Mouse (Mus musculus) MEL (cell line): ENCODE measurements at regions not wholly inside any gene's neighbourhood (a gene's known extent, or its start where the extent isn't known, plus 50 kb on each side); places are given as distances from the start of the nearest gene placed in this dataset.

Experiments
- DNase-seq: peaks from one replicate; pipeline ENCODE4 v3.0.0; 2011; ENCODE audit warnings: low read depth, low spot score
- H3K27ac ChIP-seq: 2 replicates; pipeline ENCODE4 v1.5.1; 2012; ENCODE audit warnings: low read depth, mild to moderate bottlenecking, control low read depth, low read length, moderate library complexity; ENCODE audit not compliant: control insufficient read depth
- H3K27me3 ChIP-seq, 2 experiments: fragments of 150-350 bp in 1 of 2; sonication (generic) in 1 of 2; 2 replicates each; pipeline ENCODE4 v1.6.1; 2012; ENCODE audit warnings: low read length in 2 of 2, mild to moderate bottlenecking in 2 of 2, improper control_type of control experiment in 1 of 2, moderate library complexity in 1 of 2; ENCODE audit not compliant: insufficient read depth in 2 of 2, control insufficient read depth in 1 of 2
- H3K36me3 ChIP-seq, 2 experiments: 2 replicates each; pipeline ENCODE4 v1.6.1; 2012 to 2014; ENCODE audit warnings: low read length in 2 of 2, improper control_type of control experiment in 1 of 2, inconsistent platforms in 1 of 2, mild to moderate bottlenecking in 1 of 2; ENCODE audit not compliant: insufficient read depth in 2 of 2, control insufficient read depth in 1 of 2
- H3K4me1 ChIP-seq, 2 experiments: fragments of 150-350 bp in 1 of 2; sonication (generic) in 1 of 2; 2 replicates each; pipeline ENCODE4 v1.6.1; 2012; ENCODE audit warnings: low read length in 2 of 2, improper control_type of control experiment in 1 of 2, mild to moderate bottlenecking in 1 of 2; ENCODE audit not compliant: insufficient read depth in 2 of 2, control insufficient read depth in 1 of 2
- H3K4me3 ChIP-seq, 2 experiments: fragments of 150-350 bp in 1 of 2; sonication (generic) in 1 of 2; 2 replicates each; pipeline ENCODE4 v1.5.1; 2012; ENCODE audit warnings: low read depth in 2 of 2, low read length in 2 of 2, mild to moderate bottlenecking in 2 of 2, moderate library complexity in 2 of 2, control low read depth in 1 of 2, improper control_type of control experiment in 1 of 2; ENCODE audit not compliant: control insufficient read depth in 1 of 2, insufficient read depth in 1 of 2
- H3K79me2 ChIP-seq: 2 replicates; pipeline ENCODE4 v1.6.1; 2012; ENCODE audit warnings: mild to moderate bottlenecking, low read length, moderate library complexity; ENCODE audit not compliant: control insufficient read depth, poor library complexity, insufficient read depth
- H3K9ac ChIP-seq: 2 replicates; pipeline ENCODE4 v1.6.1; 2012; ENCODE audit warnings: low read depth, mild to moderate bottlenecking, control low read depth, low read length, moderate library complexity; ENCODE audit not compliant: control insufficient read depth, poor library complexity, severe bottlenecking
- H3K9me3 ChIP-seq: fragments of 150-350 bp; sonication (generic); replicated peaks from 2 replicates; pipeline ENCODE4 v1.6.1; 2012; ENCODE audit warnings: mild to moderate bottlenecking, low read length, improper control_type of control experiment, moderate library complexity; ENCODE audit not compliant: insufficient read depth
- BHLHE40 ChIP-seq: IDR thresholded peaks from 2 replicates; pipeline ENCODE4 v1.6.1; 2012; ENCODE audit warnings: low read depth, mild to moderate bottlenecking, inconsistent platforms, low read length, improper control_type of control experiment, borderline replicate concordance
- CHD2 ChIP-seq: IDR thresholded peaks from 2 replicates; pipeline ENCODE4 v1.6.1; 2011; ENCODE audit warnings: low read length, improper control_type of control experiment
- E2F4 ChIP-seq: IDR thresholded peaks from 2 replicates; pipeline ENCODE4 v1.6.1; 2011; ENCODE audit warnings: low read depth, low read length, improper control_type of control experiment, borderline replicate concordance
- ELF1 ChIP-seq: IDR thresholded peaks from 2 replicates; pipeline ENCODE4 v1.6.1; 2014; ENCODE audit warnings: low read depth, mild to moderate bottlenecking, inconsistent platforms, low read length, improper control_type of control experiment, moderate library complexity
- EP300 ChIP-seq, 2 experiments: IDR thresholded peaks; 2 replicates each; pipeline ENCODE4 v1.6.1; 2011; ENCODE audit warnings: improper control_type of control experiment in 2 of 2, low read length in 2 of 2, low read depth in 1 of 2, mild to moderate bottlenecking in 1 of 2
- ETS1 ChIP-seq: IDR thresholded peaks from 2 replicates; pipeline ENCODE4 v1.6.1; 2012; ENCODE audit warnings: low read depth, mild to moderate bottlenecking, inconsistent platforms, low read length, improper control_type of control experiment, moderate library complexity
- GABPA ChIP-seq: IDR thresholded peaks from 2 replicates; pipeline ENCODE4 v1.6.1; 2012; ENCODE audit warnings: low read depth, mild to moderate bottlenecking, inconsistent platforms, low read length, improper control_type of control experiment, moderate library complexity
- HCFC1 ChIP-seq: IDR thresholded peaks from 2 replicates; pipeline ENCODE4 v1.6.1; 2012; ENCODE audit warnings: low read depth, mild to moderate bottlenecking, inconsistent platforms, low read length, improper control_type of control experiment, moderate library complexity
- JUND ChIP-seq: IDR thresholded peaks from 2 replicates; pipeline ENCODE4 v1.6.1; 2011; ENCODE audit warnings: low read depth, mild to moderate bottlenecking, improper control_type of control experiment, low read length
- KAT2A ChIP-seq: conservative IDR thresholded peaks from 2 replicates; pipeline ENCODE4 v1.6.1; 2012; ENCODE audit warnings: low read depth, low read length, improper control_type of control experiment, inconsistent platforms
- MAX ChIP-seq: IDR thresholded peaks from 2 replicates; pipeline ENCODE4 v1.6.1; 2011; ENCODE audit warnings: low read length, improper control_type of control experiment
- MXI1 ChIP-seq: IDR thresholded peaks from 2 replicates; pipeline ENCODE4 v1.6.1; 2011; ENCODE audit warnings: mild to moderate bottlenecking, low read depth, low read length, improper control_type of control experiment
- MYB ChIP-seq: IDR thresholded peaks from 2 replicates; pipeline ENCODE4 v1.6.1; 2011; ENCODE audit warnings: mild to moderate bottlenecking, low read depth, low read length, improper control_type of control experiment
- MYC ChIP-seq: IDR thresholded peaks from 2 replicates; pipeline ENCODE4 v1.6.1; 2011; ENCODE audit warnings: low read depth, mild to moderate bottlenecking, low read length, improper control_type of control experiment, moderate library complexity
- POLR2A ChIP-seq, 2 experiments: IDR thresholded peaks; 2 replicates each; pipeline ENCODE4 v1.6.1; 2011 to 2012; ENCODE audit warnings: low read length in 2 of 2, mild to moderate bottlenecking in 2 of 2, control low read depth in 1 of 2, improper control_type of control experiment in 1 of 2, low read depth in 1 of 2, moderate library complexity in 1 of 2; ENCODE audit not compliant: control insufficient read depth in 1 of 2, insufficient read depth in 1 of 2, poor library complexity in 1 of 2
- POLR2AphosphoS5 ChIP-seq: IDR thresholded peaks from 2 replicates; pipeline ENCODE4 v1.6.1; 2012; ENCODE audit warnings: low read depth, borderline replicate concordance, mild to moderate bottlenecking, inconsistent platforms, low read length, moderate library complexity, mixed read lengths
- SIN3A ChIP-seq: IDR thresholded peaks from 2 replicates; pipeline ENCODE4 v1.6.1; 2012; ENCODE audit warnings: low read length, improper control_type of control experiment, inconsistent platforms
- SMC3 ChIP-seq: IDR thresholded peaks from 2 replicates; pipeline ENCODE4 v1.6.1; 2011; ENCODE audit warnings: low read depth, low read length, improper control_type of control experiment
- TAL1 ChIP-seq: IDR thresholded peaks from 2 replicates; pipeline ENCODE4 v1.6.1; 2012; ENCODE audit warnings: mild to moderate bottlenecking, inconsistent platforms, low read length, moderate library complexity, mixed read lengths
- TBP ChIP-seq: IDR thresholded peaks from 2 replicates; pipeline ENCODE4 v1.8.0; 2011; ENCODE audit warnings: low read depth, low read length, improper control_type of control experiment
- TCF12 ChIP-seq: IDR thresholded peaks from 2 replicates; pipeline ENCODE4 v1.6.1; 2014; ENCODE audit warnings: low read depth, mild to moderate bottlenecking, inconsistent platforms, low read length, improper control_type of control experiment, moderate library complexity
- ZKSCAN1 ChIP-seq: IDR thresholded peaks from 2 replicates; pipeline ENCODE4 v1.6.1; 2012; ENCODE audit warnings: low read depth, mild to moderate bottlenecking, inconsistent platforms, low read length, improper control_type of control experiment, moderate library complexity
- ZNF384 ChIP-seq: IDR thresholded peaks from 2 replicates; pipeline ENCODE4 v1.6.1; 2012; ENCODE audit warnings: low read depth, mild to moderate bottlenecking, inconsistent platforms, low read length, improper control_type of control experiment

DNA sequence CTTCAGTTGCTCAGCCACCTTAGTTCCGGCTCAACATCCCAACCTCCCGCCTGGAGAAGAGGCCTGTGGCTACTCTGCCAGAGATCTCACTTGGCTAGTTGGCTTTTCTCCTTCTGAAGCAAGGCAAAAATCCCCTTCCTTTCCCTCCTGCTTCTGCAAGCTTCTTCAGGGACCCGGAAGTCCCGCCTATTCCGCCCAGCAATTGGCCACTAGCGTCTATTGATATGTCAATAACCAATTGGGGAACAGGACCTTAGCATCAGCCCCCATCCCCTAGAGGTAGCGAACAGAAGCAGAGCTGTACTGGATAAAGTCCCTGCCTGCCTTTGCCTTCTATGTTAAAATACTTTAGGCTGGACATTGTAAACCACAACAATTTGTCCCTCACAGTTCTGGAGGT lies 243.3 kb downstream of the Rnf144b start:
- no peaks in the 10 kb centered on the region for H3K4me1 ChIP-seq
- no peaks in the 10 kb centered on the region for H3K79me2 ChIP-seq
- no peaks in the 10 kb centered on the region for H3K9me3 ChIP-seq

GRCm38 (mm10) chr13:47368041-47368823 lies 245.8 kb downstream of the Rnf144b start:
- H3K27me3 ChIP-seq, result no peaks in the 10 kb centered on the region
- H3K27ac ChIP-seq, result no peak overlapping the region
- no peaks in the 10 kb centered on the region for H3K79me2 ChIP-seq
- H3K4me3 ChIP-seq, result no peak overlapping the region
- no peak overlapping the region for H3K9ac ChIP-seq
- H3K36me3 ChIP-seq, result no peaks in the 10 kb centered on the region
- no peaks in the 10 kb centered on the region for H3K4me1 ChIP-seq
- no peak for DNase-seq
- H3K9me3 ChIP-seq, result no peaks in the 10 kb centered on the region
- TF ChIP-seq MYC, result no peak
- TF ChIP-seq TBP, result no peak
- no peak for TF ChIP-seq BHLHE40
- TF ChIP-seq CHD2, result no peak
- TF ChIP-seq ZNF384, result no peak
- TF ChIP-seq KAT2A, result no peak

More for the DNA sequence above, 243.3 kb downstream of the Rnf144b start:
- no peak for TF ChIP-seq SIN3A
- no peak for TF ChIP-seq ELF1
- no peak for TF ChIP-seq EP300 (IDR thresholded peaks at IDR 0.05; ENCODE audit: low read depth in 1 of 2, low read length in 2 of 2)
- TF ChIP-seq POLR2AphosphoS5, result no peak
- TF ChIP-seq GABPA, result no peak
- no peak for TF ChIP-seq KAT2A
- TF ChIP-seq MYB, result no peak
- no peak for TF ChIP-seq HCFC1
- TF ChIP-seq MXI1, result no peak
- TF ChIP-seq MAX, result no peak
- no peak for TF ChIP-seq MYC
- H3K4me3 ChIP-seq, result no peak overlapping the region
- no peaks in the 10 kb centered on the region for H3K27me3 ChIP-seq
- no peak for DNase-seq
- no peak overlapping the region for H3K27ac ChIP-seq
- H3K9ac ChIP-seq, result no peak overlapping the region
- H3K36me3 ChIP-seq, result no peaks in the 10 kb centered on the region

GRCm38 (mm10) chr13:47374583-47374982 lies 252.1 kb downstream of the Rnf144b start:
- TF ChIP-seq TCF12 (no peak), ETS1 (no peak), E2F4 (no peak), SMC3 (no peak), POLR2A (IDR thresholded peaks at IDR 0.05; ENCODE audit: control insufficient read depth in 1 of 2, insufficient read depth in 1 of 2, low read depth in 1 of 2, low read length in 2 of 2, poor library complexity in 1 of 2) (no peak), JUND (no peak), ZKSCAN1 (no peak), TBP (no peak), MYB (no peak), TAL1 (no peak), EP300 (IDR thresholded peaks at IDR 0.05; ENCODE audit: low read depth in 1 of 2, low read length in 2 of 2) (no peak)
- H3K4me1 ChIP-seq, result no peaks in the 10 kb centered on the region
- no peak overlapping the region for H3K4me3 ChIP-seq
- no peaks in the 10 kb centered on the region for H3K27me3 ChIP-seq
- no peaks in the 10 kb centered on the region for H3K9me3 ChIP-seq
- DNase-seq, result no peak
- no peak overlapping the region for H3K9ac ChIP-seq
- no peaks in the 10 kb centered on the region for H3K79me2 ChIP-seq
- H3K36me3 ChIP-seq, result no peaks in the 10 kb centered on the region
- H3K27ac ChIP-seq, result no peak overlapping the region
